Mouse (Mus musculus) limb, embryonic 14.5 days (tissue): ENCODE data around the gene Mast4. TPM values are rescaled to one million over a fixed set of nuclear protein-coding genes. Genes with fewer than 3 reads are reported as not detected.

Source experiments
- ATAC-seq: fragments of 200-750 bp; cut with Nextera tagmentation; 2 replicates; pipeline ENCODE4 v1.8.0; 2017; ENCODE audit warnings: low read depth, moderate number of reproducible peaks, moderate TSS enrichment; ENCODE audit not compliant: low FRiP score
- DNase-seq: peaks from one replicate; pipeline ENCODE4 v3.0.0-alpha.2; 2015; ENCODE audit warnings: low spot score
- H3K27ac ChIP-seq: fragments of 300-500 bp; sonication (generic); replicated peaks from 2 replicates; pipeline ENCODE4 v1.5.1; 2014; ENCODE audit warnings: low read depth, mild to moderate bottlenecking, low read length, moderate library complexity, mixed read lengths
- H3K27me3 ChIP-seq: fragments of 300-500 bp; sonication (generic); 2 replicates; pipeline ENCODE4 v1.6.1; 2014; ENCODE audit warnings: low read length, mixed read lengths; ENCODE audit not compliant: control insufficient read depth, insufficient read depth
- H3K36me3 ChIP-seq: fragments of 300-500 bp; sonication (generic); 2 replicates; pipeline ENCODE4 v1.6.1; 2014; ENCODE audit warnings: mild to moderate bottlenecking, low read length, moderate library complexity, mixed read lengths; ENCODE audit not compliant: control insufficient read depth, insufficient read depth
- H3K4me1 ChIP-seq: fragments of 300-500 bp; sonication (generic); 2 replicates; pipeline ENCODE4 v1.6.1; 2014; ENCODE audit warnings: antibody characterized with exemption, low read length, mixed read lengths; ENCODE audit not compliant: control insufficient read depth, insufficient read depth
- H3K4me2 ChIP-seq: fragments of 300-500 bp; sonication (generic); replicated peaks from 2 replicates; pipeline ENCODE4 v1.6.1; 2014; ENCODE audit warnings: low read depth, mild to moderate bottlenecking, low read length, moderate library complexity; ENCODE audit not compliant: severe bottlenecking
- H3K4me3 ChIP-seq: fragments of 300-500 bp; sonication (generic); replicated peaks from 2 replicates; pipeline ENCODE4 v1.5.1; 2014; ENCODE audit warnings: low read length
- H3K9ac ChIP-seq: fragments of 300-500 bp; sonication (generic); 2 replicates; pipeline ENCODE4 v1.6.1; 2014; ENCODE audit warnings: mild to moderate bottlenecking, low read depth, low read length, moderate library complexity; ENCODE audit not compliant: severe bottlenecking
- H3K9me3 ChIP-seq: fragments of 300-500 bp; sonication (generic); 2 replicates; pipeline ENCODE4 v1.6.1; 2016; ENCODE audit warnings: low read length; ENCODE audit not compliant: control insufficient read depth
- POLR2A ChIP-seq: fragments of 200-500 bp; IDR thresholded peaks from 2 replicates; pipeline ENCODE4 v1.8.0; 2012; ENCODE audit warnings: inconsistent platforms, mild to moderate bottlenecking, moderate library complexity, borderline replicate concordance; ENCODE audit not compliant: insufficient read depth, insufficient read length; ENCODE audit errors: extremely low read depth
- WGBS: fragments of 180-500 bp; shearing (Covaris S2); extraction: QIAGEN DNeasy Blood & Tissue Kit; methylation state at CpG from one replicate; pipeline ENCODE4 v1.1.7; 2014; 5-methylcytosine and 5-hydroxymethylcytosine counted together
- polyA plus RNA-seq, 2 experiments: library from polyadenylated mRNA; depleted of rRNA in 1 of 2; stranded (reverse) in 1 of 2; unstranded in 1 of 2; fragments of >200 nt; fragmentation: Nextera tagmentation in 1 of 2; extraction: Ambion mirVana in 1 of 2; gene quantifications; 2 replicates each; pipeline versions ENCODE4 v1.2.1 to v1.2.3; 2012 to 2014

The Mast4 gene
- polyA plus RNA-seq, 2 experiments = 12.5 to 25.2 TPM

- H3K27ac ChIP-seq = no peak overlapping the region
- no peaks in the 10 kb centered on the region for H3K9me3 ChIP-seq
- no peak overlapping the region for H3K4me2 ChIP-seq
- H3K4me1 ChIP-seq = peaks cover 16% of the 10 kb centered on the region
- no peaks in the 10 kb centered on the region for H3K27me3 ChIP-seq
- WGBS = 92% methylated on average over 2 of the region's 3 CpGs
- no peaks in the 10 kb centered on the region for H3K36me3 ChIP-seq
- no peak for DNase-seq
- TF ChIP-seq POLR2A = no peak
- H3K9ac ChIP-seq = no peak overlapping the region
- no peak overlapping the region for H3K4me3 ChIP-seq
- ATAC-seq = no peak
Observed at GRCm38 (mm10) chr13:103214506-103214905, 119.8 kb downstream of the Mast4 start.

GRCm38 (mm10) chr13:103211953-103212352 is 122.3 kb downstream of the Mast4 start:
- no peak overlapping the region for H3K27ac ChIP-seq

GRCm38 (mm10) chr13:103211501-103211941 is 122.8 kb downstream of the Mast4 start:
- Histone ChIP-seq H3K4me1 (peaks cover 13% of the 10 kb centered on the region), H3K9me3 (no peaks in the 10 kb centered on the region), H3K36me3 (no peaks in the 10 kb centered on the region), H3K9ac (no peak overlapping the region), H3K27ac (no peak overlapping the region; the same call in 1 of the 2 replicates), H3K27me3 (no peaks in the 10 kb centered on the region), H3K4me3 (no peak overlapping the region), H3K4me2 (no peak overlapping the region)
- DNase-seq (no peak), ATAC-seq (no peak; the same call in 1 of the 2 replicates)
- WGBS = 53% methylated on average over 11 of the region's 11 CpGs
- no peak for TF ChIP-seq POLR2A

More at GRCm38 (mm10) chr13:103211953-103212352, 122.3 kb downstream of the Mast4 start:
- TF ChIP-seq POLR2A = no peak
- DNase-seq = no peak
- WGBS = 58% methylated on average over 6 of the region's 6 CpGs
- Histone ChIP-seq H3K9ac (no peak overlapping the region), H3K9me3 (no peaks in the 10 kb centered on the region), H3K36me3 (no peaks in the 10 kb centered on the region), H3K27me3 (no peaks in the 10 kb centered on the region), H3K4me2 (no peak overlapping the region), H3K4me1 (peaks cover 13% of the 10 kb centered on the region), H3K4me3 (no peak overlapping the region)
- peak; percentile 47; the same call in 1 of the 2 replicates for ATAC-seq

GRCm38 (mm10) chr13:103210746-103211145 is 123.6 kb downstream of the Mast4 start:
- no peak overlapping the region for H3K27ac ChIP-seq
- TF ChIP-seq POLR2A = no peak
- H3K4me3 ChIP-seq = no peak overlapping the region
- no peak overlapping the region for H3K9ac ChIP-seq
- H3K4me1 ChIP-seq = peaks cover 13% of the 10 kb centered on the region
- H3K9me3 ChIP-seq = no peaks in the 10 kb centered on the region
- no peak for ATAC-seq
- H3K36me3 ChIP-seq = no peaks in the 10 kb centered on the region
- no peak overlapping the region for H3K4me2 ChIP-seq
- 75% methylated on average over 4 of the region's 4 CpGs for WGBS
- no peak for DNase-seq
- no peaks in the 10 kb centered on the region for H3K27me3 ChIP-seq

- no peaks in the 10 kb centered on the region for H3K36me3 ChIP-seq
- peaks cover 18% of the 10 kb centered on the region for H3K4me1 ChIP-seq
- H3K4me2 ChIP-seq = no peak overlapping the region
- DNase-seq (no peak), ATAC-seq (no peak)
- no peak overlapping the region for H3K27ac ChIP-seq
- no peaks in the 10 kb centered on the region for H3K9me3 ChIP-seq
- no peak for TF ChIP-seq POLR2A
- H3K27me3 ChIP-seq = no peaks in the 10 kb centered on the region
- no peak overlapping the region for H3K9ac ChIP-seq
- WGBS = 90% methylated on average over 4 of the region's 4 CpGs
- no peak overlapping the region for H3K4me3 ChIP-seq
Observed at GRCm38 (mm10) chr13:103207199-103207598, 127.1 kb downstream of the Mast4 start.

- no peak overlapping the region for H3K27ac ChIP-seq
- no peaks in the 10 kb centered on the region for H3K27me3 ChIP-seq
- H3K4me1 ChIP-seq = peaks cover 13% of the 10 kb centered on the region
- no peak for TF ChIP-seq POLR2A
- ATAC-seq = no peak
- no peaks in the 10 kb centered on the region for H3K36me3 ChIP-seq
- no peak overlapping the region for H3K9ac ChIP-seq
- no peak for DNase-seq
- H3K4me2 ChIP-seq = no peak overlapping the region
- H3K4me3 ChIP-seq = no peak overlapping the region
- WGBS = 71% methylated on average over 9 of the region's 9 CpGs
- H3K9me3 ChIP-seq = no peaks in the 10 kb centered on the region
Observed at GRCm38 (mm10) chr13:103206644-103207043, 127.7 kb downstream of the Mast4 start.
